Mouse (Mus musculus): Measurements from ENCODE around the gene Fry.

Gene Fry

GRCm38 (mm10) chr5:150128432-150128831 lies 10.0 kb downstream of the Fry start:
- DNase-seq (ENCODE audit: extremely low read depth, low read depth, low spot score), result no peak

- DNase-seq (ENCODE audit: extremely low read depth, low read depth, low spot score), result no peak
These were observed 11.7 kb downstream of the Fry start for GRCm38 (mm10) chr5:150130144-150130543.

- DNase-seq (ENCODE audit: extremely low read depth, low read depth, low spot score), result no peak
These were observed 12.7 kb downstream of the Fry start for GRCm38 (mm10) chr5:150131166-150131565.

- no peak for DNase-seq (ENCODE audit: extremely low read depth, low read depth, low spot score)
These were observed 16.2 kb downstream of the Fry start for GRCm38 (mm10) chr5:150134651-150135050.

GRCm38 (mm10) chr5:150135529-150135928 lies 17.1 kb downstream of the Fry start:
- no peak for DNase-seq (ENCODE audit: extremely low read depth, low read depth, low spot score)

GRCm38 (mm10) chr5:150137772-150138451 lies 19.5 kb downstream of the Fry start:
- no peak for DNase-seq (ENCODE audit: extremely low read depth, low read depth, low spot score)

- DNase-seq (ENCODE audit: extremely low read depth, low read depth, low spot score), result no peak
These were observed 22.1 kb downstream of the Fry start for GRCm38 (mm10) chr5:150140513-150140912.

GRCm38 (mm10) chr5:150145967-150146366 lies 27.5 kb downstream of the Fry start:
- DNase-seq (ENCODE audit: extremely low read depth, low read depth, low spot score), result no peak

GRCm38 (mm10) chr5:150146612-150147011 lies 28.2 kb downstream of the Fry start:
- DNase-seq (ENCODE audit: extremely low read depth, low read depth, low spot score), result no peak

GRCm38 (mm10) chr5:150149725-150150124 lies 31.3 kb downstream of the Fry start:
- DNase-seq (ENCODE audit: extremely low read depth, low read depth, low spot score), result no peak

GRCm38 (mm10) chr5:150150986-150151385 lies 32.5 kb downstream of the Fry start:
- no peak for DNase-seq (ENCODE audit: extremely low read depth, low read depth, low spot score)

GRCm38 (mm10) chr5:150152071-150152879 lies 33.8 kb downstream of the Fry start:
- DNase-seq (ENCODE audit: extremely low read depth, low read depth, low spot score), result no peak

GRCm38 (mm10) chr5:150152880-150153281 lies 34.4 kb downstream of the Fry start:
- DNase-seq (ENCODE audit: extremely low read depth, low read depth, low spot score), result no peak

GRCm38 (mm10) chr5:150155388-150155787 lies 36.9 kb downstream of the Fry start:
- no peak for DNase-seq (ENCODE audit: extremely low read depth, low read depth, low spot score)

GRCm38 (mm10) chr5:150156063-150156786 lies 37.8 kb downstream of the Fry start:
- DNase-seq (ENCODE audit: extremely low read depth, low read depth, low spot score), result no peak

- no peak for DNase-seq (ENCODE audit: extremely low read depth, low read depth, low spot score)
These were observed 39.2 kb downstream of the Fry start for GRCm38 (mm10) chr5:150157682-150158081.

GRCm38 (mm10) chr5:150159151-150159550 lies 40.7 kb downstream of the Fry start:
- no peak for DNase-seq (ENCODE audit: extremely low read depth, low read depth, low spot score)

- no peak for DNase-seq (ENCODE audit: extremely low read depth, low read depth, low spot score)
These were observed 42.7 kb downstream of the Fry start for GRCm38 (mm10) chr5:150161193-150161592.

- no peak for DNase-seq (ENCODE audit: extremely low read depth, low read depth, low spot score)
These were observed 43.5 kb downstream of the Fry start for GRCm38 (mm10) chr5:150161898-150162297.

GRCm38 (mm10) chr5:150164671-150165070 lies 46.2 kb downstream of the Fry start:
- no peak for DNase-seq (ENCODE audit: extremely low read depth, low read depth, low spot score)

GRCm38 (mm10) chr5:150166811-150167210 lies 48.4 kb downstream of the Fry start:
- DNase-seq (ENCODE audit: extremely low read depth, low read depth, low spot score), result no peak

GRCm38 (mm10) chr5:150167287-150167686 lies 48.8 kb downstream of the Fry start:
- no peak for DNase-seq (ENCODE audit: extremely low read depth, low read depth, low spot score)
